Mouse (Mus musculus): ENCODE results near the gene Dgki.

- TF ChIP-seq POLR2A (IDR thresholded peaks at IDR 0.05; ENCODE audit: borderline replicate concordance, low read depth, low read length) (no peak), CTCF (IDR thresholded peaks at IDR 0.05; ENCODE audit: low read depth, low read length) (no peak)
These were observed 186.9 kb downstream of the Dgki start for GRCm38 (mm10) chr6:37113048-37113447.
